Comparison of ENCODE assay signal across 13 mouse cellular contexts in genomic region chr15:86027871-86028270, GRCm38 (mm10). TPM values are rescaled to one million over a fixed set of nuclear protein-coding genes. Genes with fewer than 3 reads are reported as not detected.
DNase-seq lines count a peak whose midpoint lies in the region; ATAC-seq and TF ChIP-seq lines count a peak whose summit lies in the region.
"Had no signal": no experiment of that assay in that cellular context is flagged by ENCODE, and none has a peak within 500 bp of the region (broad histone marks: within the 10 kb centered on the region; RNA-seq: fewer than 3 reads in every experiment).

No protein-coding gene starts in this region.

- ATAC-seq in forebrain, embryonic 12.5 days (ENCODE audit: low FRiP score), result no peak
- no peak for ATAC-seq in forebrain, embryonic 11.5 days (replicated peaks; ENCODE audit: low FRiP score)
- ATAC-seq in lung, embryonic 16.5 days (ENCODE audit: low read depth), result no peak
- no peak for ATAC-seq in hindbrain, embryonic 14.5 days (ENCODE audit: low FRiP score)
- no peak for ATAC-seq in stomach, embryonic 16.5 days (ENCODE audit: insufficient read depth, low FRiP score)
- ATAC-seq: liver, postnatal 0 days had no signal

- H3K4me3 ChIP-seq in forebrain, embryonic 12.5 days (replicated peaks), result no peak overlapping the region
- H3K4me3 ChIP-seq in forebrain, embryonic 11.5 days (ENCODE audit: low read depth, low read length), result no peak overlapping the region
- peak overlapping the region; percentile 34; the same call in 1 of the 2 replicates for H3K4me3 ChIP-seq in lung, embryonic 16.5 days (ENCODE audit: low read length)
- no peak overlapping the region for H3K4me3 ChIP-seq in hindbrain, embryonic 14.5 days (replicated peaks; ENCODE audit: low read length)
- 0 out of 2 replicates have a peak overlapping the region, but pooled peaks have one; percentile 35 for H3K4me3 ChIP-seq in stomach, embryonic 16.5 days (replicated peaks; ENCODE audit: low read length)
- no peak overlapping the region for H3K4me3 ChIP-seq in heart, adult 2 months
- H3K4me3 ChIP-seq: heart, embryonic 12.5 days had no signal

- intact Hi-C loops in heart, adult 2 months (cut with DNase I), result no loop called here

- no peak for TF ChIP-seq CTCF in heart, adult 2 months (IDR thresholded peaks at IDR 0.05)

- H3K36me3 ChIP-seq in forebrain, embryonic 12.5 days (replicated peaks), result peaks cover 57% of the 10 kb centered on the region
- peaks cover 21% of the 10 kb centered on the region for H3K36me3 ChIP-seq in forebrain, embryonic 11.5 days (ENCODE audit: control insufficient read depth, insufficient read depth, low read length)
- H3K36me3 ChIP-seq in lung, embryonic 16.5 days (ENCODE audit: control insufficient read depth, insufficient read depth, low read length), result peaks cover 18% of the 10 kb centered on the region
- H3K36me3 ChIP-seq in hindbrain, embryonic 14.5 days (replicated peaks; ENCODE audit: control insufficient read depth, insufficient read depth), result no peaks in the 10 kb centered on the region
- H3K36me3 ChIP-seq in stomach, embryonic 16.5 days (ENCODE audit: control insufficient read depth, insufficient read depth, low read length), result 0 out of 2 replicates have a peak, but pooled peaks cover 17% of the 10 kb centered on the region
- no peaks in the 10 kb centered on the region for H3K36me3 ChIP-seq in heart, adult 2 months (ENCODE audit: control insufficient read depth, insufficient read depth, low read length)

- H3K27me3 ChIP-seq in forebrain, embryonic 12.5 days, result peaks cover 12% of the 10 kb centered on the region
- peaks cover 7% of the 10 kb centered on the region; the same call in 1 of the 2 replicates for H3K27me3 ChIP-seq in forebrain, embryonic 11.5 days (ENCODE audit: control insufficient read depth, insufficient read depth, low read length)
- H3K27me3 ChIP-seq in lung, embryonic 16.5 days (ENCODE audit: control insufficient read depth, insufficient read depth, low read depth, low read length), result peaks cover 10% of the 10 kb centered on the region
- H3K27me3 ChIP-seq in hindbrain, embryonic 14.5 days (ENCODE audit: control insufficient read depth, insufficient read depth, low read length), result peaks cover 11% of the 10 kb centered on the region
- H3K27me3 ChIP-seq in stomach, embryonic 16.5 days (ENCODE audit: control insufficient read depth, insufficient read depth, low read length), result peaks cover 13% of the 10 kb centered on the region
- peaks cover 1% of the 10 kb centered on the region; the same call in 1 of the 2 replicates for H3K27me3 ChIP-seq in heart, adult 2 months (ENCODE audit: control insufficient read depth, insufficient read depth, low read length)

- TF ChIP-seq POLR2A in heart, adult 2 months (IDR thresholded peaks at IDR 0.05; ENCODE audit: insufficient read depth, low read depth, low read length), result no peak

- H3K4me2 ChIP-seq in forebrain, embryonic 12.5 days, result peak overlapping the region; percentile 40; the same call in 1 of the 2 replicates
- H3K4me2 ChIP-seq in forebrain, embryonic 11.5 days (ENCODE audit: low read depth, low read length, severe bottlenecking), result no peak overlapping the region
- H3K4me2 ChIP-seq in lung, embryonic 16.5 days (ENCODE audit: low read depth, low read length), result peak overlapping the region; percentile 48
- peak overlapping the region; percentile 12 for H3K4me2 ChIP-seq in hindbrain, embryonic 14.5 days (replicated peaks)
- H3K4me2 ChIP-seq in stomach, embryonic 16.5 days (ENCODE audit: low read depth, low read length), result peak overlapping the region; percentile 47; the same call in 1 of the 2 replicates
- H3K4me2 ChIP-seq: heart, embryonic 12.5 days had no signal

- DNase-seq in forebrain, embryonic 11.5 days (ENCODE audit: low spot score), result no peak
- no peak for DNase-seq in lung, postnatal 36 days
- no peak for DNase-seq in hindbrain, embryonic 14.5 days (ENCODE audit: low spot score)
- no peak for DNase-seq in heart, adult 2 months
- DNase-seq in heart, postnatal 4 days, result no peak
- DNase-seq: adrenal gland, adult 8-10 months; kidney, adult 9 months; liver, postnatal 0 days; right cerebral cortex, postnatal 14 days had no signal

- no peak for TF ChIP-seq EP300 in heart, adult 2 months (IDR thresholded peaks at IDR 0.05; ENCODE audit: insufficient read depth, low read depth, low read length)

- no peak overlapping the region for H3K27ac ChIP-seq in forebrain, embryonic 12.5 days
- no peak overlapping the region for H3K27ac ChIP-seq in forebrain, embryonic 11.5 days (ENCODE audit: low read depth, low read length)
- H3K27ac ChIP-seq in lung, embryonic 16.5 days (ENCODE audit: low read length), result peak overlapping the region; percentile 33; the same call in 1 of the 2 replicates
- no peak overlapping the region for H3K27ac ChIP-seq in hindbrain, embryonic 14.5 days
- H3K27ac ChIP-seq in stomach, embryonic 16.5 days (ENCODE audit: low read length), result no peak overlapping the region
- H3K27ac ChIP-seq in heart, adult 2 months, result no peak overlapping the region

- no peaks in the 10 kb centered on the region for H3K79me2 ChIP-seq in heart, adult 2 months (replicated peaks; ENCODE audit: control insufficient read depth, insufficient read depth, low read length)

- no peak overlapping the region for H3K9ac ChIP-seq in forebrain, embryonic 12.5 days
- H3K9ac ChIP-seq in forebrain, embryonic 11.5 days (ENCODE audit: low read length), result no peak overlapping the region
- peak overlapping the region; percentile 30; the same call in 1 of the 2 replicates for H3K9ac ChIP-seq in lung, embryonic 16.5 days (ENCODE audit: low read length)
- no peak overlapping the region for H3K9ac ChIP-seq in hindbrain, embryonic 14.5 days
- H3K9ac ChIP-seq in stomach, embryonic 16.5 days (ENCODE audit: low read length), result no peak overlapping the region
- no peak overlapping the region for H3K9ac ChIP-seq in heart, adult 2 months (ENCODE audit: low read depth, low read length)
- H3K9ac ChIP-seq: heart, embryonic 12.5 days; liver, postnatal 0 days had no signal

- peaks cover 27% of the 10 kb centered on the region for H3K9me3 ChIP-seq in forebrain, embryonic 12.5 days
- peaks cover 25% of the 10 kb centered on the region for H3K9me3 ChIP-seq in forebrain, embryonic 11.5 days (ENCODE audit: control insufficient read depth, low read length)
- H3K9me3 ChIP-seq in lung, embryonic 16.5 days (ENCODE audit: control insufficient read depth, low read length), result peaks cover 15% of the 10 kb centered on the region
- peaks cover 5% of the 10 kb centered on the region; the same call in 1 of the 2 replicates for H3K9me3 ChIP-seq in hindbrain, embryonic 14.5 days (ENCODE audit: control insufficient read depth, low read length)
- peaks cover 8% of the 10 kb centered on the region for H3K9me3 ChIP-seq in stomach, embryonic 16.5 days (replicated peaks; ENCODE audit: control insufficient read depth, low read length)

- peaks cover 19% of the 10 kb centered on the region for H3K4me1 ChIP-seq in forebrain, embryonic 12.5 days
- peaks cover 1% of the 10 kb centered on the region; the same call in 1 of the 2 replicates for H3K4me1 ChIP-seq in forebrain, embryonic 11.5 days (replicated peaks; ENCODE audit: control insufficient read depth, insufficient read depth, low read length)
- H3K4me1 ChIP-seq in lung, embryonic 16.5 days (replicated peaks; ENCODE audit: control insufficient read depth, insufficient read depth, low read length), result peaks cover 16% of the 10 kb centered on the region
- peaks cover 5% of the 10 kb centered on the region; the same call in 1 of the 2 replicates for H3K4me1 ChIP-seq in hindbrain, embryonic 14.5 days (replicated peaks; ENCODE audit: control insufficient read depth, insufficient read depth, low read length)
- peaks cover 16% of the 10 kb centered on the region for H3K4me1 ChIP-seq in stomach, embryonic 16.5 days (ENCODE audit: control insufficient read depth, insufficient read depth, low read length)
- H3K4me1 ChIP-seq in heart, adult 2 months (ENCODE audit: control insufficient read depth, insufficient read depth, low read length), result no peaks in the 10 kb centered on the region

- WGBS in forebrain, embryonic 12.5 days, result 86% methylated on average over 8 of the region's 8 CpGs
- WGBS in forebrain, embryonic 11.5 days, result 86% methylated on average over 8 of the region's 8 CpGs
- 35% methylated on average over 8 of the region's 8 CpGs for WGBS in lung, embryonic 16.5 days
- WGBS in hindbrain, embryonic 14.5 days, result 74% methylated on average over 8 of the region's 8 CpGs
- WGBS in stomach, embryonic 16.5 days, result 54% methylated on average over 8 of the region's 8 CpGs
- 70% methylated on average over 8 of the region's 8 CpGs for WGBS in heart, adult 2 months

RNA-seq across cellular contexts. Expression of gene Celsr1, which starts 5.7 kb away (rescaled TPM):
- 7.3 and 7.9 TPM in 2 replicates for polyA plus RNA-seq in forebrain, embryonic 12.5 days (2016; fragmentation: Nextera tagmentation; extraction: Ambion mirVana)
- 7.3 and 7.9 TPM in 2 replicates for polyA plus RNA-seq in forebrain, embryonic 11.5 days (2014; fragmentation: Nextera tagmentation; extraction: Ambion mirVana)
- 3.5 and 3.6 TPM in 2 replicates for polyA plus RNA-seq in lung, embryonic 16.5 days (2015; fragmentation: Nextera tagmentation; extraction: Ambion mirVana)
- 2.4 and 2.7 TPM in 2 replicates for polyA plus RNA-seq in hindbrain, embryonic 14.5 days (2014; fragmentation: Nextera tagmentation; extraction: Ambion mirVana)
- 2.6 and 2.7 TPM in 2 replicates for polyA plus RNA-seq in stomach, embryonic 16.5 days (2015; fragmentation: Nextera tagmentation; extraction: Ambion mirVana)
- 1 to 10 TPM; 4.5 to 5.0 TPM for total RNA-seq in heart, adult 2 months (2021)
- 4.3 and 5.2 TPM in 2 replicates for polyA plus RNA-seq in heart, adult 2 months (2012; rRNA removed)
- 10 to 100 TPM; 20.0 to 21.3 TPM for total RNA-seq in heart, postnatal 4 days (2021)

RNA-seq across cellular contexts. Expression of gene Gramd4, which starts 29.6 kb away (rescaled TPM):
- 33.4 and 36.6 TPM in 2 replicates for polyA plus RNA-seq in forebrain, embryonic 12.5 days (2016; fragmentation: Nextera tagmentation; extraction: Ambion mirVana)
- polyA plus RNA-seq in forebrain, embryonic 11.5 days (2014; fragmentation: Nextera tagmentation; extraction: Ambion mirVana), result 15.5 and 16.6 TPM in 2 replicates
- 9.2 and 11.2 TPM in 2 replicates for polyA plus RNA-seq in lung, embryonic 16.5 days (2015; fragmentation: Nextera tagmentation; extraction: Ambion mirVana)
- 22.2 and 24.9 TPM in 2 replicates for polyA plus RNA-seq in hindbrain, embryonic 14.5 days (2014; fragmentation: Nextera tagmentation; extraction: Ambion mirVana)
- polyA plus RNA-seq in stomach, embryonic 16.5 days (2015; fragmentation: Nextera tagmentation; extraction: Ambion mirVana), result 10.5 and 12.1 TPM in 2 replicates
- total RNA-seq in heart, adult 2 months (2021), result 10 to 100 TPM; 27.6 to 31.5 TPM
- polyA plus RNA-seq in heart, adult 2 months (2012; rRNA removed), result 25.3 and 39.8 TPM in 2 replicates
- 10 to 100 TPM; 30.1 to 33.6 TPM for total RNA-seq in heart, postnatal 4 days (2021)

Comparison
In these comparisons a context has a peak if more than half of its experiments do, and no peak if none do; other contexts are left out.
1. H3K4me3 ChIP-seq: peak in lung, embryonic 16.5 days (single experiment) and stomach, embryonic 16.5 days (single experiment); none in forebrain, embryonic 12.5 days (single experiment), forebrain, embryonic 11.5 days (single experiment), hindbrain, embryonic 14.5 days (single experiment) and heart, adult 2 months (single experiment).